Mouse (Mus musculus): ENCODE data around the gene Ang5. TPM values are rescaled to one million over a fixed set of nuclear protein-coding genes. Genes with fewer than 3 reads are reported as not detected.
"Not testable (repeated sequence)": the region's sequence is repeated elsewhere in the genome, so short reads cannot be mapped to it uniquely, and the experiment has no call there.

The Ang5 gene
- polyA plus RNA-seq, 1 experiment from 2014 or later, result not detected

GRCm38 (mm10) chr14:43983454-43983853 is 26.6 kb downstream of the Ang5 start:
- Histone ChIP-seq H3K9ac (ENCODE audit: low read length) (no peak overlapping the region), H3K36me3 (ENCODE audit: control insufficient read depth, insufficient read depth, low read length) (no peaks in the 10 kb centered on the region), H3K4me1 (replicated peaks; ENCODE audit: control insufficient read depth, insufficient read depth, low read length) (no peaks in the 10 kb centered on the region), H3K27me3 (replicated peaks; ENCODE audit: control insufficient read depth, insufficient read depth, low read length) (no peaks in the 10 kb centered on the region), H3K27ac (ENCODE audit: low read depth) (no peak overlapping the region), H3K4me3 (ENCODE audit: low read depth, low read length) (no peak overlapping the region), H3K4me2 (ENCODE audit: low read length) (no peak overlapping the region), H3K9me3 (ENCODE audit: control insufficient read depth, low read length) (no peaks in the 10 kb centered on the region)
- ATAC-seq (replicated peaks; ENCODE audit: low FRiP score, low TSS enrichment, low read depth) (no peak), DNase-seq (ENCODE audit: low spot score) (no peak)
- WGBS, result 70% methylated on average over 4 of the region's 4 CpGs

GRCm38 (mm10) chr14:43983897-43984296 is 27.0 kb downstream of the Ang5 start:
- 1% methylated on average over 4 of the region's 4 CpGs for WGBS
- Histone ChIP-seq H3K27ac (ENCODE audit: low read depth) (no peak overlapping the region), H3K27me3 (replicated peaks; ENCODE audit: control insufficient read depth, insufficient read depth, low read length) (no peaks in the 10 kb centered on the region)

GRCm38 (mm10) chr14:43986147-43986546 is 29.3 kb downstream of the Ang5 start:
- Histone ChIP-seq H3K4me1 (replicated peaks; ENCODE audit: control insufficient read depth, insufficient read depth, low read length) (no peaks in the 10 kb centered on the region), H3K9ac (ENCODE audit: low read length) (no peak overlapping the region), H3K4me3 (ENCODE audit: low read depth, low read length) (no peak overlapping the region), H3K27ac (ENCODE audit: low read depth) (no peak overlapping the region), H3K9me3 (ENCODE audit: control insufficient read depth, low read length) (no peaks in the 10 kb centered on the region), H3K36me3 (ENCODE audit: control insufficient read depth, insufficient read depth, low read length) (no peaks in the 10 kb centered on the region), H3K27me3 (replicated peaks; ENCODE audit: control insufficient read depth, insufficient read depth, low read length) (no peaks in the 10 kb centered on the region), H3K4me2 (ENCODE audit: low read length) (no peak overlapping the region)
- 89% methylated on average over 2 of the region's 2 CpGs for WGBS
- DNase-seq (ENCODE audit: low spot score) (no peak), ATAC-seq (replicated peaks; ENCODE audit: low FRiP score, low TSS enrichment, low read depth) (no peak)

More at GRCm38 (mm10) chr14:43983897-43984296, 27.0 kb downstream of the Ang5 start:
- DNase-seq (ENCODE audit: low spot score), result peak; percentile 86
- Histone ChIP-seq H3K4me2 (ENCODE audit: low read length) (no peak overlapping the region), H3K4me3 (ENCODE audit: low read depth, low read length) (no peak overlapping the region), H3K9me3 (ENCODE audit: control insufficient read depth, low read length) (no peaks in the 10 kb centered on the region), H3K4me1 (replicated peaks; ENCODE audit: control insufficient read depth, insufficient read depth, low read length) (no peaks in the 10 kb centered on the region), H3K36me3 (ENCODE audit: control insufficient read depth, insufficient read depth, low read length) (no peaks in the 10 kb centered on the region), H3K9ac (ENCODE audit: low read length) (no peak overlapping the region)
- ATAC-seq (replicated peaks; ENCODE audit: low FRiP score, low TSS enrichment, low read depth), result peak; percentile 77

- not testable (repeated sequence) for H3K4me2 ChIP-seq (ENCODE audit: low read length); H3K4me1 ChIP-seq (replicated peaks; ENCODE audit: control insufficient read depth, insufficient read depth, low read length); H3K9me3 ChIP-seq (ENCODE audit: control insufficient read depth, low read length); H3K27ac ChIP-seq (ENCODE audit: low read depth); H3K4me3 ChIP-seq (ENCODE audit: low read depth, low read length); H3K27me3 ChIP-seq (replicated peaks; ENCODE audit: control insufficient read depth, insufficient read depth, low read length); H3K36me3 ChIP-seq (ENCODE audit: control insufficient read depth, insufficient read depth, low read length); H3K9ac ChIP-seq (ENCODE audit: low read length)
- WGBS, result 20% methylated on average over 5 of the region's 5 CpGs
- DNase-seq (ENCODE audit: low spot score) (peak; percentile 80), ATAC-seq (replicated peaks; ENCODE audit: low FRiP score, low TSS enrichment, low read depth) (0 out of 2 replicates have a peak, but pooled peaks have one; percentile 25)
Observed at GRCm38 (mm10) chr14:43987404-43987803, 30.5 kb downstream of the Ang5 start.

- not testable (repeated sequence) for DNase-seq (ENCODE audit: low spot score); H3K9ac ChIP-seq (ENCODE audit: low read length); H3K27me3 ChIP-seq (replicated peaks; ENCODE audit: control insufficient read depth, insufficient read depth, low read length); H3K4me2 ChIP-seq (ENCODE audit: low read length); H3K4me3 ChIP-seq (ENCODE audit: low read depth, low read length); H3K27ac ChIP-seq (ENCODE audit: low read depth); H3K36me3 ChIP-seq (ENCODE audit: control insufficient read depth, insufficient read depth, low read length); H3K9me3 ChIP-seq (ENCODE audit: control insufficient read depth, low read length); ATAC-seq (replicated peaks; ENCODE audit: low FRiP score, low TSS enrichment, low read depth); H3K4me1 ChIP-seq (replicated peaks; ENCODE audit: control insufficient read depth, insufficient read depth, low read length)
- 79% methylated on average over 2 of the region's 2 CpGs for WGBS
Observed at GRCm38 (mm10) chr14:43998455-43999000, 41.7 kb downstream of the Ang5 start.

- no peaks in the 10 kb centered on the region for H3K36me3 ChIP-seq (ENCODE audit: control insufficient read depth, insufficient read depth, low read length)
- H3K27me3 ChIP-seq (replicated peaks; ENCODE audit: control insufficient read depth, insufficient read depth, low read length), result no peaks in the 10 kb centered on the region
- H3K9me3 ChIP-seq (ENCODE audit: control insufficient read depth, low read length), result no peaks in the 10 kb centered on the region
- 71% methylated on average over 3 of the region's 3 CpGs for WGBS
- no peak for DNase-seq (ENCODE audit: low spot score)
- no peak for ATAC-seq (replicated peaks; ENCODE audit: low FRiP score, low TSS enrichment, low read depth)
- no peak overlapping the region for H3K9ac ChIP-seq (ENCODE audit: low read length)
- H3K27ac ChIP-seq (ENCODE audit: low read depth), result no peak overlapping the region
- H3K4me1 ChIP-seq (replicated peaks; ENCODE audit: control insufficient read depth, insufficient read depth, low read length), result no peaks in the 10 kb centered on the region
- no peak overlapping the region for H3K4me3 ChIP-seq (ENCODE audit: low read depth, low read length)
- H3K4me2 ChIP-seq (ENCODE audit: low read length), result no peak overlapping the region
Observed at GRCm38 (mm10) chr14:44001600-44001999, 44.7 kb downstream of the Ang5 start.

- Histone ChIP-seq H3K4me3 (ENCODE audit: low read depth, low read length) (no peak within 1 kb of the TSS), H3K4me2 (ENCODE audit: low read length) (no peak within 1 kb of the TSS), H3K27ac (ENCODE audit: low read depth) (no peak within 1 kb of the TSS), H3K9me3 (ENCODE audit: control insufficient read depth, low read length) (no peaks in the 10 kb centered on the region), H3K27me3 (replicated peaks; ENCODE audit: control insufficient read depth, insufficient read depth, low read length) (no peaks in the 10 kb centered on the region), H3K4me1 (replicated peaks; ENCODE audit: control insufficient read depth, insufficient read depth, low read length) (no peaks in the 10 kb centered on the region), H3K9ac (ENCODE audit: low read length) (no peak within 1 kb of the TSS), H3K36me3 (ENCODE audit: control insufficient read depth, insufficient read depth, low read length) (no peaks in the 10 kb centered on the region)
- 83% methylated on average over 1 of the region's 1 CpGs for WGBS
- no peak for DNase-seq (ENCODE audit: low spot score)
- no peak for ATAC-seq (replicated peaks; ENCODE audit: low FRiP score, low TSS enrichment, low read depth)
Observed at GRCm38 (mm10) chr14:44002169-44002568, 45.3 kb downstream of the Ang5 start, which contains the start of gene Ang6. Gene Ang6 (minus strand): TSS chr14:44002269.

- not testable (repeated sequence) for H3K27ac ChIP-seq (ENCODE audit: low read depth); H3K36me3 ChIP-seq (ENCODE audit: control insufficient read depth, insufficient read depth, low read length); H3K9me3 ChIP-seq (ENCODE audit: control insufficient read depth, low read length); H3K9ac ChIP-seq (ENCODE audit: low read length); H3K4me3 ChIP-seq (ENCODE audit: low read depth, low read length); ATAC-seq (replicated peaks; ENCODE audit: low FRiP score, low TSS enrichment, low read depth); H3K4me1 ChIP-seq (replicated peaks; ENCODE audit: control insufficient read depth, insufficient read depth, low read length); H3K4me2 ChIP-seq (ENCODE audit: low read length); H3K27me3 ChIP-seq (replicated peaks; ENCODE audit: control insufficient read depth, insufficient read depth, low read length); DNase-seq (ENCODE audit: low spot score)
- no CpG with 5 or more reads among the region's 1 CpGs for WGBS
Observed at GRCm38 (mm10) chr14:44008021-44008420, 51.2 kb downstream of the Ang5 start.

GRCm38 (mm10) chr14:44009686-44010085 is 52.8 kb downstream of the Ang5 start:
- not testable (repeated sequence) for H3K9me3 ChIP-seq (ENCODE audit: control insufficient read depth, low read length); H3K4me3 ChIP-seq (ENCODE audit: low read depth, low read length); H3K4me1 ChIP-seq (replicated peaks; ENCODE audit: control insufficient read depth, insufficient read depth, low read length); H3K4me2 ChIP-seq (ENCODE audit: low read length); H3K27me3 ChIP-seq (replicated peaks; ENCODE audit: control insufficient read depth, insufficient read depth, low read length); H3K36me3 ChIP-seq (ENCODE audit: control insufficient read depth, insufficient read depth, low read length); H3K27ac ChIP-seq (ENCODE audit: low read depth); DNase-seq (ENCODE audit: low spot score); H3K9ac ChIP-seq (ENCODE audit: low read length); ATAC-seq (replicated peaks; ENCODE audit: low FRiP score, low TSS enrichment, low read depth)
- 20% methylated on average over 2 of the region's 2 CpGs for WGBS
